Mouse (Mus musculus): Measurements from ENCODE around the gene Thap4. TPM values are rescaled to one million over a fixed set of nuclear protein-coding genes. Genes with fewer than 3 reads are reported as not detected.

The Thap4 gene
- total RNA-seq, 1 experiment from 2014 or later: 26.2 TPM

- no peak for ATAC-seq (replicated peaks; ENCODE audit: low read depth, poor library complexity, severe bottlenecking)
Observed at GRCm38 (mm10) chr1:93656325-93657024, 98.2 kb downstream of the Thap4 start.

- ATAC-seq (replicated peaks; ENCODE audit: low read depth, poor library complexity, severe bottlenecking): no peak
Observed at GRCm38 (mm10) chr1:93654798-93655197, 99.9 kb downstream of the Thap4 start.

GRCm38 (mm10) chr1:93654275-93654674 is 100.4 kb downstream of the Thap4 start:
- peak; percentile 76 for ATAC-seq (replicated peaks; ENCODE audit: low read depth, poor library complexity, severe bottlenecking)

Other genes starting within 250 kb of the Thap4 start
- 3.0 and 3.2 TPM in 2 replicates for gene Farp2, start 242.8 kb downstream of the Thap4 start, total RNA-seq (2017)
- 25.1 and 40.3 TPM in 2 replicates for gene Stk25, start 96.2 kb downstream of the Thap4 start, total RNA-seq (2017)
- gene Bok, start 69.2 kb downstream of the Thap4 start, total RNA-seq (2017): 0.23 TPM in 1 of 2 replicates, not detected in the other
- gene Atg4b, start 3.4 kb downstream of the Thap4 start, total RNA-seq (2017): 25.8 and 33.9 TPM in 2 replicates
- gene Dtymk, start 47.1 kb upstream of the Thap4 start, total RNA-seq (2017): 249 and 271 TPM in 2 replicates
- 38.1 and 42.1 TPM in 2 replicates for gene Ing5, start 49.1 kb upstream of the Thap4 start, total RNA-seq (2017)
- 17.0 and 19.1 TPM in 2 replicates for gene D2hgdh, start 70.0 kb upstream of the Thap4 start, total RNA-seq (2017)
- not detected in 2 replicates for gene Gal3st2, start 106.4 kb upstream of the Thap4 start, total RNA-seq (2017)
- not detected in 2 replicates for gene Gal3st2b, start 163.4 kb upstream of the Thap4 start, total RNA-seq (2017)
- not detected in 2 replicates for gene Gal3st2c, start 235.6 kb upstream of the Thap4 start, total RNA-seq (2017)